Mouse (Mus musculus) right cerebral cortex, adult 2 months (tissue): ENCODE results near the gene Panx2.

Experiments
- DNase-seq, 2 experiments: peaks; one replicate each; pipeline ENCODE4 v3.0.0; 2021 to 2022; ENCODE audit warnings: low spot score in 2 of 2

Gene Panx2

GRCm38 (mm10) chr15:89075478-89076147 lies 16.1 kb downstream of the Panx2 start:
- DNase-seq, result peak; percentile 73

GRCm38 (mm10) chr15:89076156-89076731 lies 16.7 kb downstream of the Panx2 start:
- DNase-seq, result peak in 1 of 2 experiments; percentile 46

- no peak for DNase-seq
These were observed 18.8 kb downstream of the Panx2 start for GRCm38 (mm10) chr15:89078208-89078836.

- DNase-seq, result no peak
These were observed 24.4 kb downstream of the Panx2 start for GRCm38 (mm10) chr15:89083906-89084305.

- DNase-seq, result no peak
These were observed 25.3 kb downstream of the Panx2 start for GRCm38 (mm10) chr15:89084826-89085225.

GRCm38 (mm10) chr15:89088607-89089247 lies 29.2 kb downstream of the Panx2 start, which contains the start of gene Selenoo:
TSS of gene Selenoo (plus strand) at chr15:89089084.
- DNase-seq, result peak; percentile 90 to 91

GRCm38 (mm10) chr15:89089248-89090051 lies 29.9 kb downstream of the Panx2 start:
- no peak for DNase-seq

- peak; percentile 50 to 58 for DNase-seq
These were observed 31.1 kb downstream of the Panx2 start for GRCm38 (mm10) chr15:89090662-89091061.

- DNase-seq, result no peak
These were observed 32.6 kb downstream of the Panx2 start for GRCm38 (mm10) chr15:89092181-89092580.

GRCm38 (mm10) chr15:89097450-89097849 lies 37.9 kb downstream of the Panx2 start:
- DNase-seq, result no peak

- DNase-seq, result no peak
These were observed 39.1 kb downstream of the Panx2 start for GRCm38 (mm10) chr15:89098616-89099015.

- no peak for DNase-seq
These were observed 41.3 kb downstream of the Panx2 start for GRCm38 (mm10) chr15:89100823-89101222.

GRCm38 (mm10) chr15:89102646-89103045 lies 43.1 kb downstream of the Panx2 start:
- DNase-seq, result no peak

- no peak for DNase-seq
These were observed 44.4 kb downstream of the Panx2 start for GRCm38 (mm10) chr15:89103921-89104320.

- DNase-seq, result peak; percentile 68
These were observed 44.9 kb downstream of the Panx2 start for GRCm38 (mm10) chr15:89104425-89104824.

- DNase-seq, result peak; percentile 50 to 64
These were observed 46.5 kb downstream of the Panx2 start for GRCm38 (mm10) chr15:89106073-89106472.

- DNase-seq, result no peak
These were observed 47.4 kb downstream of the Panx2 start for GRCm38 (mm10) chr15:89106976-89107375.

GRCm38 (mm10) chr15:89110147-89110546 lies 50.6 kb downstream of the Panx2 start:
- DNase-seq, result no peak

GRCm38 (mm10) chr15:89118007-89118406 lies 58.5 kb downstream of the Panx2 start:
- DNase-seq, result no peak

GRCm38 (mm10) chr15:89122649-89123366 lies 63.3 kb downstream of the Panx2 start, which contains the start of gene Tubgcp6:
TSS of gene Tubgcp6 (minus strand) at chr15:89123112.
- DNase-seq, result peak; percentile 97 to 98
